Mouse (Mus musculus): ENCODE data around the gene Prr30.
"Not testable (repeated sequence)": the region's sequence is repeated elsewhere in the genome, so short reads cannot be mapped to it uniquely, and the experiment has no call there.

Prr30 gene

DNA sequence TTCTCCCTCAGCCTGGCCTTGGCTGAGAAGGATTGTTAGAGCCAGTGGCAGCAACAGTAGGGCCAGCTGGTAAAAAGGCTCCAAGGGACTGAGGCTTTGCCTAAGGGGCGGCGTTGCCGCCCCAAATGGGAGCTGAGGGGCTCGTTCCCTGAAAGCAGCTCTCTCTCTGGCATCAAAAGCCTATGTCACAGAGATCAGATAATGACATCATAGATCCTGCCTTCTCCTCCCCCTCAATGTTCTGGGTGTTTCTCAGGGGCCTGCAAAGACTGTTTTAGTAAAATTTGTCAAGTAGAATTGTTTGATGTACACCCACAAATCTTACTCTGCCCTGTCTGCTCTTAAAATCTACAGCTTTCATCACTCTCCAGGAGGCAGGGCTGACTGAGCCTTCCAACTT lies at the start of gene Prr30:
Gene Prr30 (minus strand): TSS at position 101 of the 400 bp plus-strand sequence.
- DNase-seq, result no peak

DNA sequence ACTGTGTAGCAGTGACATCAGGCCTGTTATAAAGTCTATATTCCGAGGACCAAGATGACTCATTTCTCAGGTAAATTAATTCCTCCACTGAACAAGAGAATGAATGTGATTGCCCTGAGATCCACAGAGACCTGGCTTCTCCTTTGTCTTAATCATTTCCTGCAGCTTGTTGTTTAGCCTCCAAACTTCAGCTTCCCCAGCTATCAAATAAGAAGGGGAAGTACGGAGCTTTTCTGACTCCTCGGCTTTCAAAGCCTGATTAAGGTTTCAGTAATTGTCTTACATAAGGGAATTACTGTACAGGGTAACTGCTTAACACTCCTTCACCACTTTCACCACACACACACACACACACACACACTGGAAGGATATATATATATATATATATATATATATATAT lies 46.7 kb upstream of the Prr30 start:
- DNase-seq, result no peak

DNA sequence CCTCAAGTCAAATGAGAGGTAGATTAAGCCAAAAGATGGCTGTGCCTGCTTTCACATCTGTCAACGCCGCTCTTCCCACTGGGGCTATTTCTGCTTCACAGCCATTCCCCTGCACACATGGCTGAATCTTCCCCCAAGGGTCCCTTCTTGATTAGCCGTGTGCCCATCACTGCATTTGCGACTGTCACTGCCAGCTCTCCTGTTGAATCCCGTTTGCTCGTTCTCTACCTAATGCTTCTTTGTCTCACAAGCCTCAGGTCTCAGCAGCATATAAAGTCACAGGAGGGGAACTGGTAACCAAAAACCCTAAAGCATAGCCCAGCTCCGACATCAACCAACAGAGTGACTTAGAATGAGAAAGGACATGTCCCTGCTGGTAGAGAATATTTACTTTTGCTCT lies 45.6 kb upstream of the Prr30 start:
- DNase-seq, result no peak

DNA sequence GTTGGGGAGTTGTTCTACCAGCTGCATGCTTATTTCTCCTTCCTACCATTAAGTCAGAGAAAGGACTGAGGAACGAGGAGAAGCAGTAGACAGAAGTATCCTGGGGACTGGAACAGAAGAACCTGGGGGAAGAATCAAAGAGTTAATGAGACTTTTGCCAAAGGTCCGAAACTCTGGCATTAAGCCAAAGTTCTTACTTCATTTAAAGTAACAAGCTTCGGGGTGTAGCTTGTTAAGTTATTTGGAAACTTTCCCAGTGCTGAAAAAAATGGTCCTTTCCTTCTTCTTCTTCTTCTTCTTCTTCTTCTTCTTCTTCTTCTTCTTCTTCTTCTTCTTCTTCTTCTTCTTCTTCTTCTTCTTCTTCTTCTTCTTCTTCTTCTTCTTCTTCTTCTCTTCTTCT lies 44.3 kb upstream of the Prr30 start:
- not testable (repeated sequence) for DNase-seq

DNA sequence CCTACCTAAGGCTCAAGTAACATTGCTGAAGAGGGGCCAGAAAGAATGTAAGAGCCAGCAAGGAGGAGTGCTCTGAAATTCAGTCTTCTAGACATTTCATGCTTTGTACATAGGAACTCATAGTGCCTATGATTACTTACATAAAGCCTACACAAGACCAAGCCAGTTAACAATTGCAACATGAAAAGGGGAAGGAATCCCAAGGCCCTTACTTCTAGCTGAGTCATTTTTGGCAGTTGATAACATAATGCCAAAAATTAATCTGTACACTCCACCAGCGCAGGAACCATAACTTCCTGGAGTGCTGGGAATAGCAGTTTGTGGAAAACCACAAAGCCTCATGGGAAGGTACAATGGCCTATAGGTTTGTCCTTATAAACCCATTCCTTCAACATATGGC lies 37.8 kb upstream of the Prr30 start:
- no peak for DNase-seq

DNA sequence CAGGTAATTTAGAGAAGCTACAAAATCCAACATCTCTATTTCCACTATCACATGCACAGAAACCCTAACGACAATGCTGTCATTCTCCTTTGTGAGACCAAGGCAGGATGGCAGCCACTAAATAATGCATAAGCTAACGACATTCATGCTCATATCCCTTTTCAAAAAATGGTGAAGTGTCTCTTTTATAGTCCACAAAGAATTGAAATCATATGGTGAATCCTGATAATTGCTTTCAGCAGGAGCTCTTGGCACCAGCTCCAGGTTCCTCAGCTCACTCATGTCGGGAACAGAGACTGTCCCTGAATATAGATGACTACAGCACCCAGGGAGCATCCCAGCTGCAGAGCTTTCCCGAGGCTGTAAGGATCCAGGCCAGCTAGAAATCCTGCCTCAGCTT lies 28.9 kb upstream of the Prr30 start:
- no peak for DNase-seq

DNA sequence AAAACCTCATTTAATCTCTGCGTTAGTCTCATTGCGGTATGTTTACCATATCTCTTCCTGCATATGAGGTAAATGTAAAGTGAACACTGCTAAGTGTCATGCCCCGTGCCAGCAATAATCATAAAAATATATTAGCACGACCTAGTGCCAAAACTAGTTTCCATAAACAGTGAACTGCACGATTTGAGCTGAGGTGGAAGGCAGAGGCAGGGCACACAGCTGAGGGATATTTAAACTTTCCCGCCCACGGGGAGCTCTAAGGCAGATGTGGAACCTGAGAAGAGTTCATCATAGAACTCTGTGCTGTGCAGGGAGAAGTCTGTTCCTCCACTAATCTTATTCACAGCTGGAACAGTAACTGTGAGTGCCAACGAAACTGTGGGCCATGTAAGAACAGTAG lies 22.2 kb upstream of the Prr30 start:
- no peak for DNase-seq

DNA sequence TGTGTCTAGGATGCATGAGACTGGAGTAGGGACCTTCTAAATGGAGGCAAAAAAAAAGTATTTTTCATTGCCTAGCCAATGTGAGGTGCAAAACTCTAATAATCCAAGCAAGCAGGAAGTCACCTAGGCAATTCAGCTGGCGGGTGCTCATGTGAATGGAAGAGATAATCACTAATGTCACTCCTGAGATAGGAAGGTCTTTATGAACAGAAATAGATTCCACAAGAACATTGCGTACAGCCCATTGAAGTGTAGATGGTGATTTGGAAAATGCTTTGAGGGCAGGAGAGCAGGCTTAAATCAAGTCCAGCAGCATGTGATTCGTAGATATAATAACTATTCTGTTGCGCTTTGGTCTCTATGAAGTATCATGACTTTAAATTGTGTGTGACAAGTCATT lies 27.9 kb downstream of the Prr30 start:
- DNase-seq, result no peak

All from right cerebral cortex, postnatal 14 days (tissue).